Mouse (Mus musculus) heart, adult 2 months (tissue): ENCODE data around the gene Tll2.

ENCODE experiments used
- CTCF ChIP-seq: fragments of 200-600 bp; IDR thresholded peaks from 2 replicates; pipeline ENCODE4 v1.8.1; 2022; ENCODE audit warnings: antibody characterized with exemption, mild to moderate bottlenecking, moderate library complexity
- EP300 ChIP-seq: fragments of 200-500 bp; IDR thresholded peaks from 2 replicates; pipeline ENCODE4 v1.6.1; 2011; ENCODE audit warnings: low read depth, low read length, control low read depth; ENCODE audit not compliant: insufficient read depth
- POLR2A ChIP-seq: fragments of 200-500 bp; IDR thresholded peaks from 2 replicates; pipeline ENCODE4 v1.6.1; 2011; ENCODE audit warnings: mild to moderate bottlenecking, low read depth, low read length, control low read depth; ENCODE audit not compliant: insufficient read depth

DNA sequence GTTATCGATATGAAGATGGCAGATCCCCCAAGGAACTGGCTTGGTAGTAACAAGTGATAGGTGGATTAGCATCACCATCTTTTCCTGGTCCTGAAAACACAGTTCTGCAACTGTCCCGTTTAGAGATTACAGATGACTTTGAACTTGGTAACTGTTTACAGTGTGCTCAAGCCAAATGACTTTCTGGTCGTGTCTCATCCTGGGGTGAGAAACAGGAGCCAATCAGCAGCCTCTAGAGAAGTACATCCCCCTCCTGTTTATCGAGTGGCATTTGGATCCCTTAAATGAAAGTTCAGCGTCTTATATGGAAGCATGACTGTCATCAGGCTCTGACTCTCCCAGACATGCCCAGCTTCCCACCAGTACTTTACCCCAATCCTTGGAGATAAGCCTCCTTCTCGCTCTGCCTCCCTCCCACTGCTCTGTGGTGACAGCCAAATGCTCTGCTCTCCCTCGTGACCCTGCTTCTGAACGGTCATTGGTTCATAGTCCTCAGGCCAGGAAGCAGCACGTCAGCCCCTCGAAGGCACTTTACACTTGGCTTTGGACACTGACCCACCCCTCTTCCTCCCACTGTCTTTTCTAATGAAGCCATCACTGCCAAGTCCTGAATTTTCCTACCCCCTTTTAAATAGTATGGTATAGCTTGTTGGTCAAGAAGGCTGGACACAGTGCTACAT is 161.4 kb downstream of the Tll2 start:
- TF ChIP-seq CTCF (no peak), EP300 (no peak), POLR2A (no peak)
